Mouse (Mus musculus) cerebellum, adult 9-11 months (tissue): Measurements from ENCODE around the gene 9130019O22Rik.
A peak's percentile ranks its signal among the peaks of the same experiment; 100 is the strongest.
"Not testable (repeated sequence)": the region's sequence is repeated elsewhere in the genome, so short reads cannot be mapped to it uniquely, and the experiment has no call there.

Source experiments
- DNase-seq: peaks from one replicate; pipeline ENCODE4 v3.0.0; 2022

9130019O22Rik gene

GRCm38 (mm10) chr7:127386641-127387392, at the start of gene 9130019O22Rik:
Gene 9130019O22Rik (minus strand): TSS chr7:127387166.
- DNase-seq: peak; percentile 93

- no peak for DNase-seq
These were observed 48.2 kb upstream of the 9130019O22Rik start for GRCm38 (mm10) chr7:127435206-127435605.

GRCm38 (mm10) chr7:127426354-127426753, 39.4 kb upstream of the 9130019O22Rik start:
- DNase-seq: no peak

GRCm38 (mm10) chr7:127425911-127426310, 38.9 kb upstream of the 9130019O22Rik start:
- DNase-seq: no peak

GRCm38 (mm10) chr7:127425291-127425690, 38.3 kb upstream of the 9130019O22Rik start:
- no peak for DNase-seq

GRCm38 (mm10) chr7:127422247-127422646, 35.3 kb upstream of the 9130019O22Rik start:
- DNase-seq: peak; percentile 57

GRCm38 (mm10) chr7:127421388-127422191, 34.6 kb upstream of the 9130019O22Rik start, which contains the start of gene Zfp688:
Gene Zfp688 (minus strand): TSS chr7:127422068.
- DNase-seq: peak; percentile 88

- DNase-seq: no peak
These were observed 24.5 kb upstream of the 9130019O22Rik start for GRCm38 (mm10) chr7:127411418-127411817.

GRCm38 (mm10) chr7:127406002-127406987, 19.3 kb upstream of the 9130019O22Rik start, which contains the start of gene Zfp764:
Gene Zfp764 (minus strand): TSS chr7:127406822.
- peak; percentile 91 for DNase-seq

GRCm38 (mm10) chr7:127404101-127404500, 17.1 kb upstream of the 9130019O22Rik start:
- DNase-seq: not testable (repeated sequence)

GRCm38 (mm10) chr7:127402980-127403379, 16.0 kb upstream of the 9130019O22Rik start:
- DNase-seq: no peak

GRCm38 (mm10) chr7:127400355-127400754, 13.4 kb upstream of the 9130019O22Rik start:
- no peak for DNase-seq

- no peak for DNase-seq
These were observed 7.0 kb upstream of the 9130019O22Rik start for GRCm38 (mm10) chr7:127393944-127394333.

- DNase-seq: peak; percentile 99
These were observed 6.4 kb upstream of the 9130019O22Rik start, which contains the start of gene E430018J23Rik for GRCm38 (mm10) chr7:127393157-127393943. Gene E430018J23Rik (minus strand): TSS chr7:127393629.

- DNase-seq: no peak
These were observed 5.4 kb upstream of the 9130019O22Rik start for GRCm38 (mm10) chr7:127392251-127392824.

GRCm38 (mm10) chr7:127391538-127391937, 4.6 kb upstream of the 9130019O22Rik start:
- DNase-seq: peak; percentile 54

- DNase-seq: no peak
These were observed 3.3 kb upstream of the 9130019O22Rik start for GRCm38 (mm10) chr7:127390306-127390705.

GRCm38 (mm10) chr7:127388201-127388600, 1.2 kb upstream of the 9130019O22Rik start:
- DNase-seq: not testable (repeated sequence)

- peak; percentile 56 for DNase-seq
These were observed 1.4 kb downstream of the 9130019O22Rik start for GRCm38 (mm10) chr7:127385560-127385959.

GRCm38 (mm10) chr7:127378310-127378921, 8.6 kb downstream of the 9130019O22Rik start:
- no peak for DNase-seq
